Mouse (Mus musculus) adrenal gland, postnatal 10 days (tissue): ENCODE measurements around the gene Ggn. TPM values are rescaled to one million over a fixed set of nuclear protein-coding genes. Genes with fewer than 3 reads are reported as not detected.
A peak's percentile ranks its signal among the peaks of the same experiment; 100 is the strongest.
"Not testable (repeated sequence)": the region's sequence is repeated elsewhere in the genome, so short reads cannot be mapped to it uniquely, and the experiment has no call there.

Experiments
- DNase-seq: peaks from one replicate; pipeline ENCODE4 v3.0.0; 2021; ENCODE audit warnings: mixed read lengths
- total RNA-seq, 2 experiments: library from RNA; stranded (reverse); gene quantifications; 2 replicates each; pipeline ENCODE4 v1.2.3; 2021

Gene Ggn
- total RNA-seq, 2 experiments from 2014 or later, result 0.69 to 1.3 TPM

DNA sequence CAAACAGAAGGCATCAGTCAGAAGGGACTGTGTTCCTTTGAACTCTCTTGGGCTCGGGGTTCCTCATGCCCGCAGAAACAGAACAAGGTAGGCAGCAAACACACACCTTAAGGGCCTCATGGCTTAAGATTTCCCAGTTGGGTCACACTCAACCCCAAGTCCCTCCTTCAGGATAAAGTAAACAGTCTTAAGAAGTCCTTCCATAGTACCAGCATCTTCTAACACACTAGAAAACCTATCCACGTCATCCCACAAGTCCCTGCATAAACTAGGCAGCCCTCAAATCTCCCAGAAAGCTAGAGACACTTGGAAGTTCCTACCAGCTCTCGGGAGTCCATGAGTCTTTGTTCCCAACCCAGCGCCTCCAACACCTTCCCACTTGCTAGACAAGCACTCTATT, 7.7 kb upstream of the Ggn start:
- DNase-seq, result no peak

DNA sequence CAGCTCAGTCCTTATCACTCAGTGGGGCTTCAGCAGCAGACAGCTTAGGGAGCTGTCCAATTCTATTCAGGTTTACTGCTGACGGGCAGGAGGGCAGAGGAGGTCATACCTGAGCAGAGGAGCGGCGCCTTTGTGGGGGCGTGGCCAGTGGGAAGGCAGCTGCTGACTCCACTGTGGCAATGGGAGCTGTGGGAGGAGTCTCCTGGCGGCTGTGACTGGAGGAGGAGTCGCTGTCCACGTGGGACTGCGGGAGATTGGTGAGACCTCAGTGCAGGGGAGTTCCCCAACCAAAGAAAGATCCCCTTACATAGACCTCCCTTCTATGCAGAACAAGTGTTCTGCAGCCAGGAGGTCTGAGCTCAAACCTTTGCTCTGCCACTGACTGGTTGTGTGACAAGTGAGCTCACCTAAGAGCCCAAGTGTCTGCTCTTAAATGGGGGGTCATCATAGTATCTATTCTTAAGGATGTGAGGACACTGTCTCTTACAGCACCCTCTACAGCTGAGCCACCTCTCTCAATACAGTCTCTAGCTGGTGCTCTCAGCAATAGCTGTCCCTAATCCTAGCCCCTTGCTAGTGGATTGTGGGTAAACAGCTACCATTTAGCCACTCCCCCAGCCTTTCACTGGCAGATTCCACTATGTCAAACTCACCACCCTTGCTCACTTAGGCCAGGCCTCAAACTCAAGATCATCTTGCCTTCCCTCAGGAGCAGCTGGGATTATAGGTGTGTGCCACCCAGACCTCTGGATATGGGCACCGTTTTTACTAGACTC, 7.1 kb upstream of the Ggn start:
- peak; percentile 55 for DNase-seq

DNA sequence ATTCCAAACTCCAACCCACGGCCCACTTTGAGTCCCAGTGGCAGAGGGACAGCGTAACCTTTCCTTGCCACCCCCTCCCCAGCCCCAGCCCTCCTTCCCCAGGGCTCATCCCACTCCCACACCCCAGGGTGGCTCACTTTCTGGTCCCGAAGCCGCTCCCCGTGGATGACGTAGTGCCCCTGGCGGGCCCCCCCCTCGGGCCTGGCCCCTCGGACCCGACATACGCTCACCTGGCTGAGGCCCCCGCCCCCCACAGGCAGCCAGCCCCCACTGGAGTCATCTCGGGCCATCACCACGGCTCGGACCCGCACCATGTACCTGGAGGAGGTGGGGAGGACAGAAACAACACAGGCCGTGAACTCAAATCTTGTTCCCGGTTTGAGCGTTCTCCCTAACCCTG, 2.4 kb upstream of the Ggn start:
- no peak for DNase-seq

DNA sequence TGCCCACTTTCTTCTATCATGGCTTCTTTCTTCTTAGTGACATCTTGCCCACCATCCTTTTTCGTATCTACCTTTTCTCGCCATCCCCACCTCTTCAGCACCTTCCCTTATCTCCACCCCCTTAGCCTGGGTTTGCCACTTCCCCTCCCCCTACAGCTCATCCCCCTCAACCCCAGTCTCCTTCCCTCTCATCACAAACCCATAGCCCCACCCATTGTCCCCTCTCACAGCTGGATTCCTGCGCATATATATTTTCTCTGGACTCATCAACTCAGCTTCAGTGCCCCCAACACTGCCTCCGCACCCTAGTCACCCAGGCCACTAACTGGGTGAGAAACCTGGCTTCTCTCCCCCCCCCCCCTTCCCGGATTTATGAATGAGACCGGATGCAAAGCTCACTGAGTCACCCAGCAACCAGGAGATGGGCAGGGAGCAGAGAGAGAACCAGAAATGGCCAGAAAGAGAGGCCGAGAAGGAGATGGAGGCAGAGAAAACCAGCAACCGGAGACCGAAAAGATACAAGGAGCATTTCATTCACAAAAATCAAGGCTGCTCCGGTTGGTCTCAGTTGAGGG, 1.8 kb upstream of the Ggn start:
- DNase-seq, result no peak

DNA sequence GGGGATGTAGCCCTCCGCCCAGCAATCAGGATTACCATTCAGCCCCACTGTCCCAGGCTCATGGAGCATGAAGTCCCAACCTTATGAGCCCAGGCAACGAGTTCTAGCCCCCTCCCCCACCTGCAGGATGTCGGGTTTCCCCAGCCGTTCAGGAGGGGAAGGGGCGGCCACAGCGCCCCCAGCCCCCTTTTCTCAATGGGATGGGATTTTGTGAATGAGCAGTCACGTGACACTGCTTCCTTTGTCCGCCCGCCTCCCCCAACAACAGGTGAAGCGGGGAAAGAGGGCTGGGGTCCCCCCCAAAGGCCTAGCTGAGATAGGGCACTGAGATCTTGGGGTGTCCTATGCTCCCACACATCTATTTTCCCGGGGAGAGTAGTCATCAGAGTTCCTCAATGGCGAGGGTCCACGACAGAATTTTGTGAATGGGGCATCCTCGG, 1.2 kb upstream of the Ggn start:
- DNase-seq, result peak; percentile 28

DNA sequence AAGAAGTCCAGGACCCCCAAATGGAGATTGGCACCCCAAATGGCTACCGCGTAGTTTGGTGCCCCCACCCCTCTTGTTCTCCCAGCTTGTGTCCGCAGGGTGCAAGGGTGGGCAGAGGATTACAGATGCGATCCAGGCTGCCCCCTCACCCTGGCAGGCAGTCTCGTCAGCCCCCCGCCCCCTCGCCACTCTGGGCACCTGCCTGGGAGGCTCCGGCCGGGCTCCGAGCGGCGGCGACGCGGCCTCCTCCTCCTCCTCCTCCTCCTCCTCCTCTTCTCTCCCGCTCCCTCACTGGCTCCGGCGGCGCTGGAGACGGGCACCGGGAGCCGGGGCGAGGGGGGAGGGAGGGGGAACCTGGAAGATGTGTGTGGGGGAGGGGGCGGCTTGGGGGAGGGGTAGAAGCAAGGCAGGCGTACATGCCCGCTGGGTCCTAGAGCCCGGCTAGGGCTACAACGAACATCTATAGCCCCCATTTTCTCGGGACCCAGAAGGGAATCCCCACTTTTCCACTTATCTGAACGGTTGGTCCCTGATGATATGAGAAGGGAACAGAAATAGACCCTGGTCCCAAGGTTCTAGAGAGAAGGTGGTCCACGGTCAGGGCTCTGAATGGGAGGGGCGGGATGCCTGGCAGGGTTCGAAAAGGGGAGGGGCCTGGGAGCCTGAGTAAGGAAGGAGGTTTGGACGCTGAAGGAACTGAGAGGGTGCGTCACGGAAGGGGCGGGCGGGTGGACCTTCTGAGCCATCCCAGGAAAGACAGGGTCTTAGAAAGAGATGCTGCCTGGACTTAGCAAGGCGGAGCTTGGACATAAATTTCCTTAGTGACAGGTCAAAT, 562 bp upstream of the Ggn start:
- peak; percentile 89 for DNase-seq

DNA sequence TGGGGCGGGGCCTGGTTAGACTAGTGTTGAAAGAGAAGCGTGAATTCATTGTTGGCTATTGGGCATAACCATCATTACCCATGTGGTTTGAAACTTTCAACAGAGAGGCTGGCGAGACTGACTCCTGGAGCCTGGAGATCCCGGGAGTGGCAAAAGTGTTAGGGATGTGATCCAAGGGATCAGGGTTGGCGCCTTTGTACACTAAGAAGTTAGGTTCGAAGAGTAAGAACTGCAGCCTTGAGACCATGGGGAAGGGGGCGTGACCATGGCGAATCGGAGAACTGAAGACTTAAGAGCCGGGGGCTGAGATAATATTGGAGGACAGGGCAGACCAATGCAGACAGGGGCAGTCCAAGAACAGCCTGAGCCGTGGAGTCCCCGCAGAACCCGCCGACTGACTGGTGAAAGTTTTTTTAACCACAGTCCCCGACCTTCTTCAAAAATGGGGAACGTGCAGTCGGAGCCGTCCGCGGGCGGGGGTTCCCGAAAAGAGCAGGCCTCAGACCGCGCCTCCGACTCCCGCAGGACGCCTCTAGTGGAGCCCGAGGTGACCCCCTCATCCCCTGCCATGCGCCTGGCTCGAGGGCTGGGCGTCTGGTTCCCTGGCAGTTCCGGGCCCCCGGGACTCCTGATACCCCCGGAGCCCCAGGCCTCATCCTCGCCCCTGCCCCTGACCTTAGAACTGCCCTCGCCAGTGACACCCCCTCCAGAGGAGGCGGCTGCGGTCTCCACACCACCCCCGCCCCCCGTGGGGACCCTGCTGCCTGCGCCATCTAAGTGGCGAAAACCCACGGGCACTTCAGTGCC, 948 bp downstream of the Ggn start:
- DNase-seq, result peak; percentile 42

DNA sequence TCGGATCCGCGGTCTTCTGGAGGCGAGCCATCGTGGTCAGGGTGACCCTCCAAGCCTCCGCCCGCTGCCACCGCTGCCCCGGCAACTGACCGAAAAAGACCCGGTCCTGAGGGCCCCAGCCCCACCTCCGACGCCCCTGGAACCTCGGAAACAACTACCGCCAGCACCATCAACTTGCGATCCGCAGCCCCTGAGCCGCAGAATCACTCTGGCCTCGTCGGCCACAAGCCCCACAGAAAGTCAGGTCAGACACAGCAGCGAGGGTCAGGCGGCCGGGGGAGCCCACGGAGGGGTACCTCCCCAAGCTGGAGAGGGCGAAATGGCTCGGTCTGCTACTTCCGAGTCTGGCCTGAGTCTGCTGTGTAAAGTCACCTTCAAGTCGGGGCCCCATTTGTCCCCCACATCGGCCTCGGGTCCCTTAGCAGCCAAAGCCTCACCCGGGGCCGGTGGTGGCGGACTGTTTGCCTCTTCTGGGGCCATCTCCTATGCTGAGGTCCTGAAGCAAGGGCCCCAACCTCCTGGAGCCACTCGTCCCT, 1.6 kb downstream of the Ggn start:
- peak; percentile 32 for DNase-seq

DNA sequence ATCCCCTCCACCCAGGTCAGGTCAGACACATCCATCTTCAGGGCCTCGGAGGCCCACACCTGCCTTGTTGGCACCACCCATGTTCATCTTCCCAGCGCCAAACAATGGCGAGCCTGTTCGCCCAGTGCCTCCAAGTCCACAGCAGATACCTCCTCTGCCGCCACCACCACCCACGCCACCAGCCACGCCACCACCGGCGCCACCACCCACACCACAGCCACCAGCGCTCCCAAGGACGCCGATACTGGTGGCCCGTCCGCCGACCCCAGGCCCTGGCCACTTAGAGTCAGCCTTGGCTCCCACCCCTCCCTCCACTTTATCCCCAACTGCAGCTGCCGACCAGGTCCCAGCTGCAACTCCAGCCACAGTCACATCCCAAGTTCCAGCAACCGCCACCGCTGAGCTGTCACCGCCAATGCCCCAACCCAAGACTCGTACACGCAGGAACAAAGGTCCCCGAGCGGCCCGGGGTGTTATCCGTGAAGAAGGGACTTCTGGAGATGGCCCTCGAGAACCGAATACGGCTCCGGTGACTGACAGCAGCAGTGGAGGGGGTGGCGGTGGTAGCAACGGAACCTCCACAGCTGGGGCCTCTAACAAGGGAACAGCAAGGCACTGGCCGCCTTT, 2.5 kb downstream of the Ggn start:
- DNase-seq, result no peak

DNA sequence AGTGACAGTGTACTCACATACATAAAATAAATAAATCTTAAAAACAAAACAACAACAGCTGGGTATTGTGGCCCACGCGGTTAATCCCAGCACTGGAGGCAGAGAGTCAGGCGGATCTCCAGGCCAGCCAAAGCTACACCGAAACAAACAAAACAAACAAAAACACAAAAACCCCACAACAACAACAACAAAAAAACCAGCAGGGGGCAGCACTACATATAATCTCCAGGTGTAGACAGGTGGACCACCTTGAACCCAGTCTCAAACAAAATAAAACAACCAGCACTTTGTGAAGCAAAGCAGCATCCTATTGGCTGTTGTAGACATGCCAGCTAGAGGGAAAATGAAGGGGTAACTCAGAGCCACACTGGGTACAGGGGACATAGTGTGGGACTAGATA, 8.1 kb downstream of the Ggn start:
- no peak for DNase-seq

DNA sequence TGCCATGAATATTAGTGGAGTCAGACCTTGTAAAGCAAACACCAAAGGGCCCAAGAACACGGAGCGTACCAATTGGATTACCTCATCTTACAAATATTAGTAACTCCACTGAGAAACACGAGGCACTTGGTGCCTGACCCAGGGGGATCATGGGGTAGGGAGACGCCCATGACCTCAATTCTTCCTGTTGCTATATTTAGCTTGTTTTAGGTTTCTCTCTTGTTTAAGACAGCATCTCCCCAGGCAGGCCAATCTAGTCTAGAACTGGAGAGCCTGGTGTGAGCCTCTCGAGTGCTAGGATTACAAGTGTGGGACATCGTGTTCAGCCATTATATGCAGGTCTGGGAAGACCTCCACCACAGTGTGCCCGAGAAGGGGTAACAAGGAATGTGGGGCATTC, 9.3 kb downstream of the Ggn start:
- DNase-seq, result no peak

DNA sequence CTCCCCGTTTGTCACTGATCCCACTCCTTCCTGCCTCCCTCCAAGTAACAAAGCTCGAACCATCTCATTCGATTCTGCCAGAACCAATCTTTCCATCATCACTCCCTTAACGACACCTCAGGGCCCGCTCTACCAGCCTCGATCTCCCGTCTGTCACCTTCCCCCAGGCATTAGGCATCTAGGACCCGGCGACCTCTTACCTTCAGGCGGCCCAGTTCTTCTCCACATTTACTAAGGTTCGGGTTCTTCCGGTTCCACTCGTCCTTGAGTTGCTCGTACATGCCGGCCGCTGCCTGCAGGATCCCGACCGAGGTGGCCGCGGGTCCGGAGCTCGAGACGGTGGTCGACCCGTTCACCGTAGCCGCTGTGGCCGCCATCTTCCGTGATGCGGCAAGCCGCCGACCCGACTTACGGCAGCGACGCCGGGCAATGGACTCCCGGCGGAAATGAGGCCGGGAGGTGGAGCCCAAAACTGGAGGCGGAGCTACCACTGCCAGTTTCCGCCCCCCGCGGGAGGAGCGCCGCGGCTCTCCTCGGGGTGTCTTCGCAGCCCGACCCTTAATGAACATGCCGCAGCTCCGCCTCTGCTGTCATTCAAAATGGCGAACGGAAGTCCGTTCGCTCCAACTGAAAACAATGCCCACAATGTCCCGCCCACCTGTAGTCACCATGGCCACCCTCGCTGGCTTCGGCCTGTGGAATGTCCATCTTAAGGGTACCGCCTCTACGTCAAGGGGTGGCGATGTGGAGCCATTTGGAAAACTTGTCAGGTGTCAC, 10.3 kb downstream of the Ggn start, which contains the start of gene Psmd8:
Gene Psmd8, minus strand, starts transcription at position 625 of the 777 bp plus-strand sequence.
- peak; percentile 97 for DNase-seq

DNA sequence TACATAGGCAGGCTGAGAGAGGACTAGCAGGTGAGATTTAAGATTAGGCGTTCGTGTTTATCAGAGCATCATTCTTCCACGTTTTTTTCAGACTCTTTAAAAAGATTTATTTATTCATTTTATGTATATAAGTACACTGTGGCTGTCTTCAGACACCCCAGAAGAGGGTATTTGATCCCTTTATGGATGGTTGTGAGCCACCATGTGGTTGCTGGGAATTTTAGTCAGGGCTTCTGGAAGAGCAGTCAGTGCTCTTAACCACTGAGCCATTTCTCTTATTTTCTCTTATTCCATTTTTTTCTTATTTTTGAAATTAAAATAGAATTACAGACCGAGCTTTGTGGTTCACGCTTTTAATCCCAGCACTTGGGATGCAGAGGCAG, 10.8 kb downstream of the Ggn start:
- no peak for DNase-seq

DNA sequence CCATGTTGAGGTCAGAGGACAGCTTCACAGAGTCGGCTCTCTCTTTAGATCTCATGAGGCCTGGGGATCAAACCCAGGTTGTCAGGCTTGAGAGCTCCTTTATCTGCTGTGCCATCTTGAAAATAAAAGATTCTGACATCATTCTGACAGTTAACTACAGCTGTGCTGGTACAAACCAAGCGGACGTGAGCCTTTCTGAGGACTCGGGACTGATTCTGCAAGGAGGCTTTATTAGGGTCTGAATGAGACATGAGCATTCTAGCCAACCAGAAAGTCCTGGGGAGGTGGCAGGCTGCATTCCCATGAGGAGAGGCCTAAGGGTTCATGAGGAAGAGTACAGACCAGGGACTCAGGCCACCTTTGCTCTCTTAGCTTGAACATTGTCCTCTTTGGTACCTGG, 11.3 kb downstream of the Ggn start:
- DNase-seq, result not testable (repeated sequence)

DNA sequence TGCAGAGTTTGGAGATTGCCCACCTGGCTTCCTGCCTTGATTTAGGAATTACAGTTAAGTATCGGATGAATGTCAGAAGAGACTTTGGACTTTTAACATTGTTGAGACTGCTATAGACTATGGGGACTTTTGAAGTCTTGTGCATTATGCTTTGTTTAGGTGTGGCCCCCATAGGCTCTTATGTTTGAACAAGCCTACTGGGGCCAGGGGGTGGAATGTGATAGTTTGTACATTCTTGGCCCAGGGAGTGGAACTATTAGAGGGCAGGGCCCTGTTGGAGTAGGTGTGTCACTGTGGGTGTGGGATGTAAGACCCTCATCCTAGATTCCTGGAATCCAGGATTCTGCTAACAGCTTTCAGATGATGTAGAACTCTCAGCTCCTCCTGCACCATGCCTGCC, 24.2 kb downstream of the Ggn start:
- DNase-seq, result not testable (repeated sequence)

DNA sequence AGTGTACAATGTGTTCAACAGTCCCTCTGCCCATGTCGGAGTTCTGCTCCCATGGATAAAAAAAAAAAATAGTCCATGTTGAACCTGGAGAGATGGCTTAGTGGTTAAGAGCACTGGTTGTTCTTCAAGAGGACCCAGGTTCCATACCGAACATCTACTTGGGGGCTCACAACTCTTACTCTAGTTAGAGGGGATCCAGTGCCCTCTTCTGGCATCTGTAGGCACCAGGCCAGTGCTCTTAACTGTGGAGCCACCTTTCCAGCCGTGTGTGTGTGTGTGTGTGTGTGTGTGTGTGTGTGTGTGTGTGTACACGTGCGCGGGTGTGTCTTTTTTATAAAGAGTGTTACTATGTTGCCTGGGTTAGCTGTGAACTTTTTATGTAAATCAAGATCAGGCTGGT, 32.6 kb downstream of the Ggn start:
- DNase-seq, result no peak

DNA sequence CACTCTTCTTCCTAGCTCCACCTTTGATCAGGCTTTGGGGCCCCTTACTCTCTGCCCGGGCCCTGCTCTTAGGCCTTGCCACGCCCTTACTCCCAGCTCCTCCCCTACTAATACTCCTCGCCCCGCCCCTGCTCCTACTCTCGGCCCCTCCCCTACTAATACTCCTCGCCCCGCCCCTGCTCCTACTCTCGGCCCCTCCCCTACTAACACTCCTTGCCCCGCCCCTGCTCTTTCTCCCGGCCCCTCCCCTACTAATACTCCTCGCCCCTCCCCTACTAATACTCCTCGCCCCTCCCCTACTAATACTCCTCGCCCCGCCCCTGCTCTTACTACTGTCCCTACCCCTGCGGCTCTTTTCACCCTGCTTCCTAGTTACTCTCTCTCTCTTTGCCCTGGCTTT, 41.0 kb downstream of the Ggn start:
- peak; percentile 52 for DNase-seq

DNA sequence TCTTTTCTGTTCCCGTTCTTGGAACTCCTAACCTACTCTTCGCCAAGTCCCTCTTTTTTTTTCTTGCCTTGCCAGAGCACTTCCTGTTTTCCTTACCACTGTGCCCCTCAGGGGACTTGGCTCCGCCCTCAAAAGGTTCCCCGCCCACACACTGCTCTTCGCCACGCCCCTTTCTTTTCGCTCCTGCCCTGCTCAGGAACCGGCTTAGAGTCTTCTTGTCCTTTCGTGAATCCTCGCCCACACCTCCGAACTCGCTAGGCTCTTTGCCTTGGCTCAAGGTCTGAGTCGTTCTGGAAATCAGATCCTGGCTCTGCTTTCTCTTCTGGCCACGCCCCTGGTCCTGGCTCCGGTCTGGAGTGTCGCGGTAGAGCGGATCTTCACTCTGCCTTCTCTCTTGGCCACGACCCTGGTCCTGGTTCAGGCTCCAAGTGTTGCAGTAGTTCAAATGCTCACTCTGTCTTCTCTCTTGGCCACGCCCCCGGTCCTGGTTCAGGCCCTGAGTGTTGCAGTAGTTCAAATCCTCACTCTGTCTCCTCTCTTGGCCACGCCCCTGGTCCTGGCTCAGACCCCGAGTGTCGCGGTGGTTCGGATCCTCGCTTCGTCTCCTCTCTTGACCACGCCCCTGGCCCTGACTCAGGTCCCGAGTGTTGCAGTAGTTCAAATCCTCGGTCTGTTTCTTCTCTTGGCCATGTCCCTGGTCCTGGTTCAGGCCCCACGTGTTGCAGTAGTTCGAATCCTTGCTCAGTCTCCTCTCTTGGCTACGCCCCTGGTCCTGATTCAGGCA, 41.6 kb downstream of the Ggn start:
- peak; percentile 87 for DNase-seq

DNA sequence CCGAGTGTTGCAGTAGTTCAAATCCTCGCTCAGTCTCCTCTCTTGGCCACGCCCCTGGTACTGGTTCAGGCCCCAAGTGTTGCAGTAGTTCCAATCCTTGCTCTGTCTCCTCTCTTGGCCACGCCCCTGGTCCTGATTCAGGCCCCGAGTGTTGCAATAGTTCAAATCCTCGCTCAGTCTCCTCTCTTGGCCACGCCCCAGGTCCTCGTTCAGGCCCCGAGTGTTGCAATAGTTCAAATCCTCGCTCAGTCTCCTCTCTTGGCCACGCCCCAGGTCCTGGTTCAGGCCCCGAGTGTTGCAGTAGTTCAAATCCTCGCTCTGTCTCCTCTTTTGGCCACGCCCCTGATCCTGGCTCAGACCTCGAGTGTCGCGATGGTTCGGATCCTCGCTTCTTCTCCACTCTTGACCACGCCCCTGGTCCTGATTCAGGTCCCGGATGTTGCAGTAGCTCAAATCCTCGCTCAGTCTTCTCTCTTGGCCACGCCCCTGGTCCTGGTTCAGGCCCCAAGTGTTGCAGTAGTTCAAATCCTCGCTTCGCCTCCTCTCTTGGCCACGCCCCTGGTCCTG, 42.3 kb downstream of the Ggn start:
- no peak for DNase-seq
